Mouse (Mus musculus): Measurements from ENCODE around the gene Chst8. TPM values are rescaled to one million over a fixed set of nuclear protein-coding genes. Genes with fewer than 3 reads are reported as not detected.

Chst8 gene
- polyA plus RNA-seq, 1 experiment from 2014 or later = 2.6 TPM

GRCm38 (mm10) chr7:34679886-34680285 lies 132.6 kb downstream of the Chst8 start:
- H3K36me3 ChIP-seq (ENCODE audit: control insufficient read depth, insufficient read depth, low read length) = no peaks in the 10 kb centered on the region
- no peak overlapping the region for H3K9ac ChIP-seq (ENCODE audit: low read length)
- ATAC-seq (ENCODE audit: insufficient number of reproducible peaks, low FRiP score, low TSS enrichment, low read depth) (no peak), DNase-seq (ENCODE audit: low spot score) (no peak)
- WGBS = 77% methylated on average over 2 of the region's 2 CpGs
- H3K4me1 ChIP-seq (ENCODE audit: control insufficient read depth, insufficient read depth, low read length) = no peaks in the 10 kb centered on the region
- H3K4me3 ChIP-seq (ENCODE audit: low read depth, low read length) = no peak overlapping the region
- H3K27me3 ChIP-seq (ENCODE audit: control insufficient read depth, insufficient read depth, low read length) = peaks cover 12% of the 10 kb centered on the region
- no peaks in the 10 kb centered on the region for H3K9me3 ChIP-seq (ENCODE audit: control insufficient read depth, low read length)
- H3K27ac ChIP-seq (replicated peaks; ENCODE audit: low read depth, low read length) = no peak overlapping the region
- H3K4me2 ChIP-seq (ENCODE audit: low read depth, severe bottlenecking) = no peak overlapping the region

DNA sequence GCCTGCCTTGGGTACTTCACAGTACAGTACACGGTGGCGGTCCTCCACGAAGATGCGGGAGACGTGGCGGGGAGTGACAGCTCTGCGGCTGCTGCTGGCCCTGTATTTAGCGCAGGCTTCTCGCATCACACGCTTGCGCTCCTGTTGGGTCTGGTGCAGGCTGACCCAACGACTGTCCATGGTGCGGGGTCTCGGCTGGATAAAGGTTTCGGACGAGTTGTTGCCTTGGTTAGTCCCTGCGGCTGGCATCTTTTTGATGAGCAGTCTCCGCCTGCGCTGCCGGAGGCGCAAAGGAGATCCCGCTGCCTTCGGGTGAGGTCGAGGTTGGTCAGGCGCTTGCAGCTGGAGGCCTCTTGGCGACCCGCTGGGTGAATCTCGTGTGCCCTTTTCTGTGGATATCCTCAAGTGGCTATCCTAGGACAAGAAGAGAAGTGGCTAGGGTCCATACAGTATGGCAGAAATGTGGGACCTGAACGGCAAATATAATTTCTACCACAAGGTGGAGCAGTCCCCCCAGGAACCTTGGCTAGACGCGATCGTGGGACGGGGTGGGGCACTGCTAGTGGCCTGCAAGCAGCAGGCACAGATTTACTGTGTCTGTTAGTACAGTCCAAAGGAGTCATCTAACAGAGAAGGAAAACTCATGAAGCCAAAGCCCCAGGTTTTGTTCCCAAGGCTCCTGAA lies 136.5 kb downstream of the Chst8 start:
- WGBS = 11% methylated on average over 33 of the region's 33 CpGs
- H3K4me3 ChIP-seq (ENCODE audit: low read depth, low read length) = peak overlapping the region; percentile 21
- DNase-seq (ENCODE audit: low spot score) = peak; percentile 92
- H3K27me3 ChIP-seq (ENCODE audit: control insufficient read depth, insufficient read depth, low read length) = peaks cover 31% of the 10 kb centered on the region
- peak; percentile 15; the same call in 1 of the 2 replicates for ATAC-seq (ENCODE audit: insufficient number of reproducible peaks, low FRiP score, low TSS enrichment, low read depth)
- no peaks in the 10 kb centered on the region for H3K36me3 ChIP-seq (ENCODE audit: control insufficient read depth, insufficient read depth, low read length)
- H3K9ac ChIP-seq (ENCODE audit: low read length) = no peak overlapping the region
- H3K27ac ChIP-seq (replicated peaks; ENCODE audit: low read depth, low read length) = no peak overlapping the region
- peak overlapping the region; percentile 26 for H3K4me2 ChIP-seq (ENCODE audit: low read depth, severe bottlenecking)
- H3K4me1 ChIP-seq (ENCODE audit: control insufficient read depth, insufficient read depth, low read length) = no peaks in the 10 kb centered on the region
- no peaks in the 10 kb centered on the region for H3K9me3 ChIP-seq (ENCODE audit: control insufficient read depth, low read length)

DNA sequence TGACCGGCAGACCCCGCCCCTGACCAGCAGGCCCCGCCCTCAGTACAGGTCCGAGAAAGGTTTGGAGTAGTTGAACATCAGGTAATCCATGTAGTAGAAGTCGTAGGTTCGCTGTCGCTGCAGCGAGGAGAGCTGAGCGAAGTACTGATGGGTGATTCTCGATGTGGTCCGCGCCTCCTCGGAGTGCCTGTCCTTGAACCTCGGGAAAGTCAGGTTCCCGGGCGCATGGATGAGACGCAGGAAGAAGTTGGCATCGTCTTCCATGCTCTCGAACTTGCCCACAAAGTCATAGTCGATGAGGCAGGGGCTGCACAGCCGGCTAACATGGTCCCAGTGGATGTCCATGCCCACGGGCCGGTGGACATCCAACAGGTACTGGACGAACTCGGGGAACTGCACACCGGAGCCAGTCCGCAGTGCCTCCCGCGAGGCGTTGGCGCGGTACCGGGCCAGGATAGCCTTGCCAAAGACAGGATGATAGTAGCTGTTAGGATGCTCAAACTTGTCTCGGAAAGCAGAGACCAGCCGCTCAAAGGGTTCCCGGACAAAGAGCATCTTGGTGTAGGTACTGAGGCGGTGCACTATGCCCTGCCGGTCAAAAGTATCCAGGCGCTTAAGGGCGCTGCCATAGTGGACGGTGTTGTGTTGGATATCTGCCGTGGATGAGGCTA lies 137.3 kb downstream of the Chst8 start:
- 0 out of 2 replicates have a peak, but pooled peaks have one; percentile 7 for ATAC-seq (ENCODE audit: insufficient number of reproducible peaks, low FRiP score, low TSS enrichment, low read depth)
- no peaks in the 10 kb centered on the region for H3K9me3 ChIP-seq (ENCODE audit: control insufficient read depth, low read length)
- H3K27me3 ChIP-seq (ENCODE audit: control insufficient read depth, insufficient read depth, low read length) = peaks cover 31% of the 10 kb centered on the region
- H3K27ac ChIP-seq (replicated peaks; ENCODE audit: low read depth, low read length) = no peak overlapping the region
- peak overlapping the region; percentile 26 for H3K4me2 ChIP-seq (ENCODE audit: low read depth, severe bottlenecking)
- peak overlapping the region; percentile 21 for H3K4me3 ChIP-seq (ENCODE audit: low read depth, low read length)
- no peaks in the 10 kb centered on the region for H3K36me3 ChIP-seq (ENCODE audit: control insufficient read depth, insufficient read depth, low read length)
- no peak overlapping the region for H3K9ac ChIP-seq (ENCODE audit: low read length)
- DNase-seq (ENCODE audit: low spot score) = peak; percentile 32
- H3K4me1 ChIP-seq (ENCODE audit: control insufficient read depth, insufficient read depth, low read length) = no peaks in the 10 kb centered on the region
- 16% methylated on average over 42 of the region's 42 CpGs for WGBS

DNA sequence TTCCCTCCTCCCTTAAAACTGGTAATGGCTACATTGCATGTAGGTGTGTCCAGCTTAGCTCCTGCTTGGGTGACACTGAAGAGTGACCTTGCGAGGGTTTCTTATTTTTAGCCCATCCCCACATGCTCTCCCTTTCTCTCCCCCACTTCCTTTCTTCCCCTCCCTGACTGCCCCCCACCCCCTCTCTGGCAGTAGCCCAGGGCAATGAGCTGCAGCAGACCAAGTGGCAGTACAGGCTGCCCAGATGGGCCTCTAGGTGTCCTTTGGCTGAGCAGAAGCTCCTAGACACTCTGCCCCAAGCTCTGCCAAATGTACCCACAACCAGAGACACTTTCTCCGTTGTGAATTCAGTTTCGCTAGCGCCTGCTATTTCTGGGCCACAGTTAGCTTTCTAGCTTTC lies 139.6 kb downstream of the Chst8 start:
- WGBS = 84% methylated on average over 4 of the region's 4 CpGs
- Histone ChIP-seq H3K36me3 (ENCODE audit: control insufficient read depth, insufficient read depth, low read length) (no peaks in the 10 kb centered on the region), H3K9me3 (ENCODE audit: control insufficient read depth, low read length) (no peaks in the 10 kb centered on the region), H3K9ac (ENCODE audit: low read length) (no peak overlapping the region), H3K4me1 (ENCODE audit: control insufficient read depth, insufficient read depth, low read length) (no peaks in the 10 kb centered on the region), H3K4me3 (ENCODE audit: low read depth, low read length) (no peak overlapping the region), H3K27me3 (ENCODE audit: control insufficient read depth, insufficient read depth, low read length) (peaks cover 31% of the 10 kb centered on the region), H3K27ac (replicated peaks; ENCODE audit: low read depth, low read length) (no peak overlapping the region), H3K4me2 (ENCODE audit: low read depth, severe bottlenecking) (no peak overlapping the region)
- ATAC-seq (ENCODE audit: insufficient number of reproducible peaks, low FRiP score, low TSS enrichment, low read depth) (no peak), DNase-seq (ENCODE audit: low spot score) (no peak)

DNA sequence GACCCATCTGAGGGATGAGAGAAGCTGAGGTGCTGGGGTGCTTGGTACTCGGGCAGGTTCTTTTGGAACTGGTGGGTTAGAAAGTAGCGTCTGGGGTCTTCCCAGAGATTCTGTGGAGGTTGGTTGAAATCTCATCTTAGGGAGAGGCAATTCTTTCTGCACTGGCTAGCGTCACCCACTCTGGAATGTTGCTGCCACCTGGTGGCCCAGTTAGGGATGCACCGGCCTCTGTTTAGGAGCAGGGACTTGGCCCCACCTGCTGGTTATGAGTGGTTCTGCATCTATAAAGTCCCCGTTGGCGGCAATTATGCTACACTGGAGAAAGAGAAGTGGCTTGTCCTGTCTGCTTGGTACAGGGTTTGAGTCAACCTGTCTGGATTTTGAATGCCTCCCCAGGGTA lies 140.6 kb downstream of the Chst8 start:
- ATAC-seq (ENCODE audit: insufficient number of reproducible peaks, low FRiP score, low TSS enrichment, low read depth) (0 out of 2 replicates have a peak, but pooled peaks have one; percentile 19), DNase-seq (ENCODE audit: low spot score) (peak; percentile 97)
- Histone ChIP-seq H3K4me1 (ENCODE audit: control insufficient read depth, insufficient read depth, low read length) (no peaks in the 10 kb centered on the region), H3K9me3 (ENCODE audit: control insufficient read depth, low read length) (no peaks in the 10 kb centered on the region), H3K36me3 (ENCODE audit: control insufficient read depth, insufficient read depth, low read length) (no peaks in the 10 kb centered on the region), H3K27ac (replicated peaks; ENCODE audit: low read depth, low read length) (no peak overlapping the region), H3K4me3 (ENCODE audit: low read depth, low read length) (no peak overlapping the region), H3K27me3 (ENCODE audit: control insufficient read depth, insufficient read depth, low read length) (peaks cover 31% of the 10 kb centered on the region), H3K9ac (ENCODE audit: low read length) (no peak overlapping the region), H3K4me2 (ENCODE audit: low read depth, severe bottlenecking) (no peak overlapping the region)
- 5% methylated on average over 6 of the region's 6 CpGs for WGBS

GRCm38 (mm10) chr7:34670778-34671177 lies 141.7 kb downstream of the Chst8 start:
- 75% methylated on average over 3 of the region's 3 CpGs for WGBS
- Histone ChIP-seq H3K36me3 (ENCODE audit: control insufficient read depth, insufficient read depth, low read length) (no peaks in the 10 kb centered on the region), H3K9ac (ENCODE audit: low read length) (no peak overlapping the region), H3K4me3 (ENCODE audit: low read depth, low read length) (no peak overlapping the region), H3K9me3 (ENCODE audit: control insufficient read depth, low read length) (no peaks in the 10 kb centered on the region), H3K27ac (replicated peaks; ENCODE audit: low read depth, low read length) (no peak overlapping the region), H3K27me3 (ENCODE audit: control insufficient read depth, insufficient read depth, low read length) (peaks cover 28% of the 10 kb centered on the region), H3K4me1 (ENCODE audit: control insufficient read depth, insufficient read depth, low read length) (no peaks in the 10 kb centered on the region), H3K4me2 (ENCODE audit: low read depth, severe bottlenecking) (no peak overlapping the region)
- no peak for ATAC-seq (ENCODE audit: insufficient number of reproducible peaks, low FRiP score, low TSS enrichment, low read depth)
- DNase-seq (ENCODE audit: low spot score) = no peak

GRCm38 (mm10) chr7:34669336-34669735 lies 143.2 kb downstream of the Chst8 start:
- H3K9me3 ChIP-seq (ENCODE audit: control insufficient read depth, low read length) = no peaks in the 10 kb centered on the region
- 23% methylated on average over 9 of the region's 9 CpGs for WGBS
- H3K4me2 ChIP-seq (ENCODE audit: low read depth, severe bottlenecking) = no peak overlapping the region
- no peak overlapping the region for H3K27ac ChIP-seq (replicated peaks; ENCODE audit: low read depth, low read length)
- peak overlapping the region; percentile 34; the same call in 1 of the 2 replicates for H3K9ac ChIP-seq (ENCODE audit: low read length)
- H3K4me3 ChIP-seq (ENCODE audit: low read depth, low read length) = no peak overlapping the region
- peaks cover 13% of the 10 kb centered on the region for H3K27me3 ChIP-seq (ENCODE audit: control insufficient read depth, insufficient read depth, low read length)
- H3K36me3 ChIP-seq (ENCODE audit: control insufficient read depth, insufficient read depth, low read length) = no peaks in the 10 kb centered on the region
- DNase-seq (ENCODE audit: low spot score) (no peak), ATAC-seq (ENCODE audit: insufficient number of reproducible peaks, low FRiP score, low TSS enrichment, low read depth) (no peak)
- no peaks in the 10 kb centered on the region for H3K4me1 ChIP-seq (ENCODE audit: control insufficient read depth, insufficient read depth, low read length)

GRCm38 (mm10) chr7:34667874-34668273 lies 144.6 kb downstream of the Chst8 start:
- DNase-seq (ENCODE audit: low spot score) = no peak
- no peak overlapping the region for H3K27ac ChIP-seq (replicated peaks; ENCODE audit: low read depth, low read length)
- H3K9me3 ChIP-seq (ENCODE audit: control insufficient read depth, low read length) = no peaks in the 10 kb centered on the region
- ATAC-seq (ENCODE audit: insufficient number of reproducible peaks, low FRiP score, low TSS enrichment, low read depth) = no peak
- H3K4me3 ChIP-seq (ENCODE audit: low read depth, low read length) = no peak overlapping the region
- H3K4me2 ChIP-seq (ENCODE audit: low read depth, severe bottlenecking) = no peak overlapping the region
- H3K4me1 ChIP-seq (ENCODE audit: control insufficient read depth, insufficient read depth, low read length) = no peaks in the 10 kb centered on the region
- no peak overlapping the region for H3K9ac ChIP-seq (ENCODE audit: low read length)
- no peaks in the 10 kb centered on the region for H3K27me3 ChIP-seq (ENCODE audit: control insufficient read depth, insufficient read depth, low read length)
- H3K36me3 ChIP-seq (ENCODE audit: control insufficient read depth, insufficient read depth, low read length) = no peaks in the 10 kb centered on the region
- 87% methylated on average over 16 of the region's 16 CpGs for WGBS
